Mouse (Mus musculus): ENCODE measurements around the gene Hist2h2aa1.
"Not testable (repeated sequence)": the region's sequence is repeated elsewhere in the genome, so short reads cannot be mapped to it uniquely, and the experiment has no call there.

DNA sequence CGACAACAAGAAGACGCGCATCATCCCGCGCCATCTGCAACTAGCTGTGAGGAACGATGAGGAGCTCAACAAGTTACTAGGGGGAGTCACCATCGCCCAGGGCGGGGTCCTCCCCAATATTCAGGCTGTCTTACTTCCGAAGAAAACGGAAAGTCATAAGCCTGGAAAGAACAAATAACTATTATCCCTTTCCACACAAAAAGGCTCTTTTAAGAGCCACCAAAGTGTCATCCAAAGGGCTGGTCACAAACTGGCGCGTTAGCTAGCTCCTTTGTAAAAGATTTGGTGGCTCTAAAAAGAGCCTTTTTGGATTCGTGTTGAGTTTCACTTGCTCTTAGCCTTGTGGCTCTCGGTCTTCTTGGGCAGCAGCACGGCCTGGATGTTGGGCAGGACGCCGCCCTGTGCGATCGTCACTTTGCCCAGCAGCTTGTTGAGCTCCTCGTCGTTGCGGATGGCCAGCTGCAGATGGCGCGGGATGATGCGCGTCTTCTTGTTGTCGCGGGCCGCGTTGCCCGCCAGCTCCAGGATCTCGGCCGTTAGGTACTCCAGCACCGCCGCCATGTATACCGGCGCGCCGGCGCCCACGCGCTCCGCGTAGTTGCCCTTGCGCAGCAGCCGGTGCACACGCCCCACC is 25.0 kb upstream of the Hist2h2aa1 start:
- not testable (repeated sequence) for TF ChIP-seq TCF12 (IDR thresholded peaks at IDR 0.05; ENCODE audit: insufficient read depth, poor library complexity, severe bottlenecking); USF1 (IDR thresholded peaks at IDR 0.05; ENCODE audit: low read depth); CEBPB (IDR thresholded peaks at IDR 0.05; ENCODE audit: insufficient read depth, poor library complexity, severe bottlenecking); MAX (IDR thresholded peaks at IDR 0.05; ENCODE audit: low read depth); MYOG (IDR thresholded peaks at IDR 0.05; ENCODE audit: control insufficient read depth in 1 of 3, insufficient read depth in 1 of 3, insufficient read length in 2 of 3, low read depth in 2 of 3); MYOD1 (IDR thresholded peaks at IDR 0.05; ENCODE audit: control insufficient read depth in 1 of 3, insufficient read length in 2 of 3, low read depth in 2 of 3)
- TF ChIP-seq POLR2AphosphoS2 (IDR thresholded peaks at IDR 0.05; ENCODE audit: insufficient read length, low read depth) (peak; percentile 91), POLR2A (IDR thresholded peaks at IDR 0.05; ENCODE audit: insufficient read length, low read depth) (peak; percentile 83)

All from myocyte (in vitro differentiated cells).